Mouse (Mus musculus): Measurements from ENCODE around the gene Mtnr1b.

GRCm38 (mm10) chr9:15919373-15920005, 45.1 kb upstream of the Mtnr1b start:
- TF ChIP-seq POLR2A (IDR thresholded peaks at IDR 0.05; ENCODE audit: insufficient read length, low read depth) (no peak), USF1 (IDR thresholded peaks at IDR 0.05; ENCODE audit: low read depth) (no peak)

Data from myocyte (in vitro differentiated cells).